Mouse (Mus musculus) NIH3T3 (cell line): ENCODE results near the gene Btc.

Source experiments
- DNase-seq: peaks from one replicate; pipeline ENCODE4 v3.0.0-alpha.2; 2012; ENCODE audit warnings: low read depth

Gene Btc

GRCm38 (mm10) chr5:91402339-91403211 lies at the start of gene Btc:
Gene Btc (minus strand): TSS chr5:91402994.
- DNase-seq, result peak; percentile 54

- DNase-seq, result peak; percentile 9
Observed at GRCm38 (mm10) chr5:91444981-91445517, 42.3 kb upstream of the Btc start.

GRCm38 (mm10) chr5:91436563-91436962 lies 33.8 kb upstream of the Btc start:
- DNase-seq, result peak; percentile 3

GRCm38 (mm10) chr5:91434723-91435658 lies 32.2 kb upstream of the Btc start:
- no peak for DNase-seq

GRCm38 (mm10) chr5:91428547-91428946 lies 25.8 kb upstream of the Btc start:
- no peak for DNase-seq

GRCm38 (mm10) chr5:91413814-91414213 lies 11.0 kb upstream of the Btc start:
- DNase-seq, result no peak

GRCm38 (mm10) chr5:91404263-91404662 lies 1.5 kb upstream of the Btc start:
- DNase-seq, result no peak

- DNase-seq, result no peak
Observed at GRCm38 (mm10) chr5:91403281-91403680, 487 bp upstream of the Btc start.

GRCm38 (mm10) chr5:91400493-91401096 lies 2.2 kb downstream of the Btc start:
- no peak for DNase-seq

GRCm38 (mm10) chr5:91375467-91375866 lies 27.3 kb downstream of the Btc start:
- peak; percentile 46 for DNase-seq

- DNase-seq, result no peak
Observed at GRCm38 (mm10) chr5:91368061-91368565, 34.7 kb downstream of the Btc start.

- DNase-seq, result peak; percentile 70
Observed at GRCm38 (mm10) chr5:91366925-91367324, 35.9 kb downstream of the Btc start.

GRCm38 (mm10) chr5:91363274-91363991 lies 39.4 kb downstream of the Btc start:
- DNase-seq, result no peak

GRCm38 (mm10) chr5:91352645-91353044 lies 50.1 kb downstream of the Btc start:
- DNase-seq, result no peak

GRCm38 (mm10) chr5:91345681-91346080 lies 57.1 kb downstream of the Btc start:
- no peak for DNase-seq

- no peak for DNase-seq
Observed at GRCm38 (mm10) chr5:91345064-91345463, 57.7 kb downstream of the Btc start.

- DNase-seq, result no peak
Observed at GRCm38 (mm10) chr5:91341981-91342760, 60.6 kb downstream of the Btc start.

- DNase-seq, result no peak
Observed at GRCm38 (mm10) chr5:91334227-91334626, 68.6 kb downstream of the Btc start.

GRCm38 (mm10) chr5:91332079-91332865 lies 70.5 kb downstream of the Btc start:
- no peak for DNase-seq

- no peak for DNase-seq
Observed at GRCm38 (mm10) chr5:91321840-91322239, 81.0 kb downstream of the Btc start.
